ENCODE assay signal across 10 mouse cellular contexts in genomic region chr11:96272024-96272921, GRCm38 (mm10). TPM values are rescaled to one million over a fixed set of nuclear protein-coding genes. Genes with fewer than 3 reads are reported as not detected.
A peak's percentile ranks its signal among the peaks of the same experiment; 100 is the strongest.
DNase-seq lines count a peak whose midpoint lies in the region; ATAC-seq and TF ChIP-seq lines count a peak whose summit lies in the region.
"Had no signal": no experiment of that assay in that cellular context is flagged by ENCODE, and none has a peak within 500 bp of the region (broad histone marks: within the 10 kb centered on the region; RNA-seq: fewer than 3 reads in every experiment).

No protein-coding gene starts in this region.

- peak overlapping the region; percentile 30 for H3K4me3 ChIP-seq in intestine, embryonic 14.5 days (ENCODE audit: low read depth, low read length)
- H3K4me3 ChIP-seq in myocyte = no peak overlapping the region
- no peak overlapping the region for H3K4me3 ChIP-seq in thymus, adult 2 months (ENCODE audit: control insufficient read depth, insufficient read depth, low read length)

- ATAC-seq in intestine, embryonic 14.5 days (replicated peaks; ENCODE audit: low FRiP score, low TSS enrichment, low read depth) = peak; percentile 18; the same call in 1 of the 2 replicates

- 0 out of 2 replicates have a peak, but pooled peaks cover 16% of the 10 kb centered on the region for H3K4me1 ChIP-seq in intestine, embryonic 14.5 days (replicated peaks; ENCODE audit: control insufficient read depth, insufficient read depth, low read length)
- H3K4me1 ChIP-seq in thymus, adult 2 months (replicated peaks; ENCODE audit: control insufficient read depth, insufficient read depth, low read length) = no peaks in the 10 kb centered on the region; the same call in 1 of the 2 replicates

- WGBS in intestine, embryonic 14.5 days = 1% methylated on average over 56 of the region's 58 CpGs
- 4% methylated on average over 58 of the region's 58 CpGs for WGBS in thymus, adult 2 months

- H3K79me2 ChIP-seq in myocyte (ENCODE audit: control insufficient read depth, insufficient read depth) = no peaks in the 10 kb centered on the region

- peaks cover 100% of the 10 kb centered on the region for H3K27me3 ChIP-seq in intestine, embryonic 14.5 days (replicated peaks; ENCODE audit: control insufficient read depth, insufficient read depth, low read length)
- H3K27me3 ChIP-seq in myocyte (ENCODE audit: control insufficient read depth, insufficient read depth, insufficient read length) = peaks cover 85% of the 10 kb centered on the region
- peaks cover 49% of the 10 kb centered on the region for H3K27me3 ChIP-seq in thymus, adult 2 months (ENCODE audit: control insufficient read depth, insufficient read depth, low read length)

- peak overlapping the region; percentile 37; the same call in 1 of the 2 replicates for H3K9ac ChIP-seq in intestine, embryonic 14.5 days (ENCODE audit: low read length)
- H3K9ac ChIP-seq: liver, embryonic 14.5 days had no signal

- TF ChIP-seq CTCF in thymus, adult 2 months (IDR thresholded peaks at IDR 0.05; ENCODE audit: borderline replicate concordance, control insufficient read depth, extremely low read depth, insufficient read depth, low read length, poor library complexity) = no peak

- H3K27ac ChIP-seq in intestine, embryonic 14.5 days (ENCODE audit: low read depth) = no peak overlapping the region
- H3K27ac ChIP-seq in thymus, adult 2 months (ENCODE audit: control insufficient read depth, insufficient read depth, low read length) = no peak overlapping the region
- H3K27ac ChIP-seq: liver, embryonic 14.5 days had no signal

- H3K4me2 ChIP-seq in intestine, embryonic 14.5 days (ENCODE audit: low read length) = peak overlapping the region; percentile 49
- peak overlapping the region; percentile 55 for H3K4me2 ChIP-seq in myocyte (ENCODE audit: low read depth)

- H3ac ChIP-seq in myocyte (ENCODE audit: control insufficient read depth, insufficient read length) = no peak overlapping the region

- no peaks in the 10 kb centered on the region for H3K36me3 ChIP-seq in intestine, embryonic 14.5 days (ENCODE audit: control insufficient read depth, insufficient read depth, low read length)
- H3K36me3 ChIP-seq in myocyte (ENCODE audit: control insufficient read depth, insufficient read depth) = no peaks in the 10 kb centered on the region
- H3K36me3 ChIP-seq in thymus, adult 2 months (ENCODE audit: control insufficient read depth, insufficient read depth, low read length) = no peaks in the 10 kb centered on the region

- intact Hi-C loops in left cerebral cortex, postnatal 4 days (cut with DNase I) = no loop called here
- intact Hi-C loops in left cerebral cortex, postnatal 10 days (cut with DNase I) = loop anchor here (10.0 kb wide), 1 partner anchor 753 kb away; the partner anchor contains the start of gene Scrn2

- DNase-seq in left cerebral cortex, postnatal 4 days = peak; percentile 44
- no peak for DNase-seq in left cerebral cortex, postnatal 10 days (ENCODE audit: extremely low spot score in 1 of 2, low spot score in 2 of 2)
- DNase-seq in adrenal gland, postnatal 36 days = peak; percentile 60 to 72
- DNase-seq in intestine, embryonic 14.5 days (ENCODE audit: low spot score) = no peak
- DNase-seq in frontal cortex, adult 2 months (ENCODE audit: extremely low spot score in 1 of 2, low spot score in 1 of 2) = no peak
- DNase-seq in thymus, adult 2 months = no peak
- DNase-seq in left cerebral cortex, adult 8-10 months (ENCODE audit: low spot score in 2 of 2) = no peak
- DNase-seq: right cerebral cortex, postnatal 14 days had no signal

- TF ChIP-seq POLR2A in myocyte (IDR thresholded peaks at IDR 0.05; ENCODE audit: insufficient read length, low read depth) = no peak
- no peak for TF ChIP-seq POLR2A in thymus, adult 2 months (IDR thresholded peaks at IDR 0.05; ENCODE audit: control insufficient read depth, extremely low read depth, insufficient read depth, low read length, poor library complexity)

- no peaks in the 10 kb centered on the region for H3K9me3 ChIP-seq in intestine, embryonic 14.5 days (ENCODE audit: control insufficient read depth, low read length)

TF ChIP-seq in myocyte, 11 proteins besides CTCF, POLR2A, EP300 and RAD21:
- TF ChIP-seq POLR2AphosphoS2 (IDR thresholded peaks at IDR 0.05; ENCODE audit: insufficient read length, low read depth) = no peak
- TF ChIP-seq MYOD1 (IDR thresholded peaks at IDR 0.05; ENCODE audit: control insufficient read depth in 1 of 3, insufficient read length in 2 of 3, low read depth in 2 of 3) = no peak
- TF ChIP-seq REST (IDR thresholded peaks at IDR 0.05; ENCODE audit: insufficient read depth, insufficient read length) = no peak
- TF ChIP-seq TCF3 (IDR thresholded peaks at IDR 0.05; ENCODE audit: insufficient read length, low read depth) = no peak
- TF ChIP-seq E2F4 (IDR thresholded peaks at IDR 0.05; ENCODE audit: insufficient read depth) = no peak
TF ChIP-seq in myocyte: peak in this region for 0.

RNA-seq across cellular contexts. Expression of gene Hoxb9, which starts 1.0 kb away (rescaled TPM):
- total RNA-seq in left cerebral cortex, postnatal 4 days (2021) = not detected
- total RNA-seq in left cerebral cortex, postnatal 10 days (2021) = not detected
- total RNA-seq in adrenal gland, postnatal 36 days (2021) = 100 to 1,000 TPM; 225 to 357 TPM
- 1.0 and 1.1 TPM in 2 replicates for polyA plus RNA-seq in intestine, embryonic 14.5 days (2014; fragmentation: Nextera tagmentation; extraction: Ambion mirVana)
- polyA plus RNA-seq in myocyte (2012; fragmentation: generic; extraction: Trizol) = 0.24 TPM
- polyA plus RNA-seq in frontal cortex, adult 2 months (2012; rRNA removed) = not detected in 2 replicates
- polyA plus RNA-seq in thymus, adult 2 months (2012; rRNA removed) = 0.09 and 0.22 TPM in 2 replicates
- total RNA-seq in left cerebral cortex, adult 8-10 months (2022) = under 1 TPM in 1 of 4 experiments, not detected in 3; 0.16 TPM

RNA-seq across cellular contexts. Expression of gene Hoxb8, which starts 9.4 kb away (rescaled TPM):
- not detected for total RNA-seq in left cerebral cortex, postnatal 4 days (2021)
- total RNA-seq in left cerebral cortex, postnatal 10 days (2021) = not detected
- 10 to 100 TPM; 59.4 to 80.5 TPM for total RNA-seq in adrenal gland, postnatal 36 days (2021)
- 1.5 and 1.7 TPM in 2 replicates for polyA plus RNA-seq in intestine, embryonic 14.5 days (2014; fragmentation: Nextera tagmentation; extraction: Ambion mirVana)
- polyA plus RNA-seq in myocyte (2012; fragmentation: generic; extraction: Trizol) = 0.05 TPM
- polyA plus RNA-seq in frontal cortex, adult 2 months (2012; rRNA removed) = 0.06 TPM in 1 of 2 replicates, not detected in the other
- 0.09 and 0.20 TPM in 2 replicates for polyA plus RNA-seq in thymus, adult 2 months (2012; rRNA removed)
- not detected for total RNA-seq in left cerebral cortex, adult 8-10 months (2022)

RNA-seq across cellular contexts. Expression of gene Hoxb7, which starts 14.2 kb away (rescaled TPM):
- not detected for total RNA-seq in left cerebral cortex, postnatal 4 days (2021)
- not detected for total RNA-seq in left cerebral cortex, postnatal 10 days (2021)
- 10 to 100 TPM; 35.5 to 49.8 TPM for total RNA-seq in adrenal gland, postnatal 36 days (2021)
- 11.7 and 13.2 TPM in 2 replicates for polyA plus RNA-seq in intestine, embryonic 14.5 days (2014; fragmentation: Nextera tagmentation; extraction: Ambion mirVana)
- 0.06 TPM for polyA plus RNA-seq in myocyte (2012; fragmentation: generic; extraction: Trizol)
- not detected in 2 replicates for polyA plus RNA-seq in frontal cortex, adult 2 months (2012; rRNA removed)
- polyA plus RNA-seq in thymus, adult 2 months (2012; rRNA removed) = 0.09 TPM in 1 of 2 replicates, not detected in the other
- total RNA-seq in left cerebral cortex, adult 8-10 months (2022) = not detected

RNA-seq across cellular contexts. Expression of gene Hoxb6, which starts 20.0 kb away (rescaled TPM):
- total RNA-seq in left cerebral cortex, postnatal 4 days (2021) = not detected
- total RNA-seq in left cerebral cortex, postnatal 10 days (2021) = not detected
- 10 to 100 TPM; 43.9 to 62.2 TPM for total RNA-seq in adrenal gland, postnatal 36 days (2021)
- 18.1 and 24.1 TPM in 2 replicates for polyA plus RNA-seq in intestine, embryonic 14.5 days (2014; fragmentation: Nextera tagmentation; extraction: Ambion mirVana)
- not detected for polyA plus RNA-seq in myocyte (2012; fragmentation: generic; extraction: Trizol)
- not detected in 2 replicates for polyA plus RNA-seq in frontal cortex, adult 2 months (2012; rRNA removed)
- 0.18 and 0.50 TPM in 2 replicates for polyA plus RNA-seq in thymus, adult 2 months (2012; rRNA removed)
- not detected for total RNA-seq in left cerebral cortex, adult 8-10 months (2022)

RNA-seq across cellular contexts. Expression of gene Hoxb5, which starts 30.9 kb away (rescaled TPM):
- not detected for total RNA-seq in left cerebral cortex, postnatal 4 days (2021)
- total RNA-seq in left cerebral cortex, postnatal 10 days (2021) = not detected
- 10 to 100 TPM; 16.1 to 27.0 TPM for total RNA-seq in adrenal gland, postnatal 36 days (2021)
- 49.6 and 51.6 TPM in 2 replicates for polyA plus RNA-seq in intestine, embryonic 14.5 days (2014; fragmentation: Nextera tagmentation; extraction: Ambion mirVana)
- not detected for polyA plus RNA-seq in myocyte (2012; fragmentation: generic; extraction: Trizol)
- polyA plus RNA-seq in frontal cortex, adult 2 months (2012; rRNA removed) = 0.11 TPM in 1 of 2 replicates, not detected in the other
- polyA plus RNA-seq in thymus, adult 2 months (2012; rRNA removed) = 0.18 and 0.22 TPM in 2 replicates
- not detected for total RNA-seq in left cerebral cortex, adult 8-10 months (2022)

Comparison
In these comparisons a context has a peak if more than half of its experiments do, and no peak if none do; other contexts are left out.
1. DNase-seq: peak in left cerebral cortex, postnatal 4 days (single experiment) and adrenal gland, postnatal 36 days (2 of 2); none in left cerebral cortex, postnatal 10 days (0 of 2), intestine, embryonic 14.5 days (single experiment), frontal cortex, adult 2 months (0 of 2), thymus, adult 2 months (single experiment) and left cerebral cortex, adult 8-10 months (0 of 2).
2. RNA of gene Hoxb9, which starts 1.0 kb away (total RNA-seq): 225 to 357 TPM in adrenal gland, postnatal 36 days; 0.16 TPM in left cerebral cortex, adult 8-10 months, not detected in left cerebral cortex, postnatal 4 days and not detected in left cerebral cortex, postnatal 10 days; every median in the first group is over 100 times any median in the second.
3. RNA of gene Hoxb8, which starts 9.4 kb away (total RNA-seq): 59.4 to 80.5 TPM in adrenal gland, postnatal 36 days; not detected in left cerebral cortex, postnatal 4 days, not detected in left cerebral cortex, postnatal 10 days and not detected in left cerebral cortex, adult 8-10 months; every median in the first group is over 10 times any median in the second.
4. RNA of gene Hoxb7, which starts 14.2 kb away (total RNA-seq): 35.5 to 49.8 TPM in adrenal gland, postnatal 36 days; not detected in left cerebral cortex, postnatal 4 days, not detected in left cerebral cortex, postnatal 10 days and not detected in left cerebral cortex, adult 8-10 months; every median in the first group is over 10 times any median in the second.